Mouse (Mus musculus): ENCODE data around the gene Fam189a2. TPM values are rescaled to one million over a fixed set of nuclear protein-coding genes. Genes with fewer than 3 reads are reported as not detected.

Gene Fam189a2
- polyA plus RNA-seq, 1 experiment from 2014 or later, result 9.3 TPM

GRCm38 (mm10) chr19:24023351-24023750, 7.5 kb downstream of the Fam189a2 start:
- Histone ChIP-seq H3K27me3 (ENCODE audit: control insufficient read depth, insufficient read depth, low read length) (no peaks in the 10 kb centered on the region), H3K4me1 (ENCODE audit: control insufficient read depth, insufficient read depth, low read length) (peaks cover 16% of the 10 kb centered on the region), H3K36me3 (ENCODE audit: control insufficient read depth, insufficient read depth, low read length) (no peaks in the 10 kb centered on the region), H3K4me2 (no peak overlapping the region), H3K9ac (ENCODE audit: low read depth, low read length) (no peak overlapping the region), H3K27ac (ENCODE audit: low read depth, low read length) (no peak overlapping the region), H3K9me3 (replicated peaks; ENCODE audit: control insufficient read depth, low read length) (no peaks in the 10 kb centered on the region), H3K4me3 (ENCODE audit: low read depth, low read length) (no peak overlapping the region)
- 80% methylated on average over 7 of the region's 7 CpGs for WGBS (ENCODE audit: insufficient replicate concordance)
- no peak for ATAC-seq (replicated peaks; ENCODE audit: insufficient number of reproducible peaks, low FRiP score, low TSS enrichment)

DNA sequence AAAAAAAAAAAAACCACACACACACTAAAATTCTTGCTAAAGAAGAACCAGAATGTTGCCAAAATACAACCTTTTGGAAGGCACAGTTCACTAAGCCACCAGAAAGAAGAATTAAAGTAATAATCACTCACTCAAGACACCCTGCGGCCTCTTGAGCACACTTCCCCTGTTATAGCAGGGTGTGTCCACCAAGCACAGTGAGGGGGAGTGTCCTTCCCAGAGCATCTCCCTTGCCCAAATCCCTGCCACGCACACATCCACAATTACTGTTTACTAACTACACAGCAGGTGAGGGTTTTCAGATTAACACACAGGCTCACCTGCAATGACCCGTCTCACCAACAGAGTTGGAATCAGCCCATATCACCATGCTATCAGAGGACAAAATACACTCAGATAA, 8.0 kb downstream of the Fam189a2 start:
- H3K4me2 ChIP-seq, result no peak overlapping the region
- no peak overlapping the region for H3K9ac ChIP-seq (ENCODE audit: low read depth, low read length)
- H3K9me3 ChIP-seq (replicated peaks; ENCODE audit: control insufficient read depth, low read length), result no peaks in the 10 kb centered on the region
- WGBS (ENCODE audit: insufficient replicate concordance), result 72% methylated on average over 3 of the region's 3 CpGs
- no peaks in the 10 kb centered on the region for H3K36me3 ChIP-seq (ENCODE audit: control insufficient read depth, insufficient read depth, low read length)
- peaks cover 22% of the 10 kb centered on the region for H3K4me1 ChIP-seq (ENCODE audit: control insufficient read depth, insufficient read depth, low read length)
- no peak overlapping the region for H3K4me3 ChIP-seq (ENCODE audit: low read depth, low read length)
- no peaks in the 10 kb centered on the region for H3K27me3 ChIP-seq (ENCODE audit: control insufficient read depth, insufficient read depth, low read length)
- no peak for ATAC-seq (replicated peaks; ENCODE audit: insufficient number of reproducible peaks, low FRiP score, low TSS enrichment)
- H3K27ac ChIP-seq (ENCODE audit: low read depth, low read length), result no peak overlapping the region

DNA sequence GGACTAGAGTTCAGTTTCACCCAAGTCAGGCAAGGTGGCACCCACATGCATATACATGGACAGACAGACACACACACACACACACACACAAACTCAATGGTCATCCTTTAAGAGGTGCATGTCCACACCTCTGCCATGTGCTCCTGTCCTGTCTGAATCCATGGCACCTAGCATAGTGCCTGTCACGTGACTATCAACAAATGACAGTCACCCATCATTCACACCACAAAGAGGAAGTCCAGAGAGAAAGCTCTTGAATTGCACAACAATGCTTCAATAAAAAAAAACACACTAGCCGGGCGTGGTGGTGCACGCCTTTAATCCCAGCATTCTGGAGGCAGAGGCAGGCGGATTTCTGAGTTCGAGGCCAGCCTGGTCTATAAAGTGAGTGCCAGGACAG, 8.5 kb downstream of the Fam189a2 start:
- no peak overlapping the region for H3K27ac ChIP-seq (ENCODE audit: low read depth, low read length)
- WGBS (ENCODE audit: insufficient replicate concordance), result 83% methylated on average over 6 of the region's 6 CpGs
- ATAC-seq (replicated peaks; ENCODE audit: insufficient number of reproducible peaks, low FRiP score, low TSS enrichment), result no peak
- H3K9ac ChIP-seq (ENCODE audit: low read depth, low read length), result no peak overlapping the region
- H3K27me3 ChIP-seq (ENCODE audit: control insufficient read depth, insufficient read depth, low read length), result no peaks in the 10 kb centered on the region
- no peaks in the 10 kb centered on the region for H3K36me3 ChIP-seq (ENCODE audit: control insufficient read depth, insufficient read depth, low read length)
- H3K4me2 ChIP-seq, result no peak overlapping the region
- no peak overlapping the region for H3K4me3 ChIP-seq (ENCODE audit: low read depth, low read length)
- no peaks in the 10 kb centered on the region for H3K9me3 ChIP-seq (replicated peaks; ENCODE audit: control insufficient read depth, low read length)
- peaks cover 27% of the 10 kb centered on the region for H3K4me1 ChIP-seq (ENCODE audit: control insufficient read depth, insufficient read depth, low read length)

- Histone ChIP-seq H3K4me2 (no peak overlapping the region), H3K9me3 (replicated peaks; ENCODE audit: control insufficient read depth, low read length) (no peaks in the 10 kb centered on the region), H3K9ac (ENCODE audit: low read depth, low read length) (no peak overlapping the region), H3K27me3 (ENCODE audit: control insufficient read depth, insufficient read depth, low read length) (no peaks in the 10 kb centered on the region), H3K36me3 (ENCODE audit: control insufficient read depth, insufficient read depth, low read length) (no peaks in the 10 kb centered on the region), H3K27ac (ENCODE audit: low read depth, low read length) (no peak overlapping the region), H3K4me1 (ENCODE audit: control insufficient read depth, insufficient read depth, low read length) (peaks cover 32% of the 10 kb centered on the region), H3K4me3 (ENCODE audit: low read depth, low read length) (no peak overlapping the region)
- no peak for ATAC-seq (replicated peaks; ENCODE audit: insufficient number of reproducible peaks, low FRiP score, low TSS enrichment)
- 75% methylated on average over 3 of the region's 3 CpGs for WGBS (ENCODE audit: insufficient replicate concordance)
Observed at GRCm38 (mm10) chr19:24020736-24021135, 10.1 kb downstream of the Fam189a2 start.

- Histone ChIP-seq H3K4me1 (ENCODE audit: control insufficient read depth, insufficient read depth, low read length) (peaks cover 25% of the 10 kb centered on the region), H3K4me3 (ENCODE audit: low read depth, low read length) (no peak overlapping the region), H3K4me2 (no peak overlapping the region), H3K27me3 (ENCODE audit: control insufficient read depth, insufficient read depth, low read length) (no peaks in the 10 kb centered on the region), H3K9ac (ENCODE audit: low read depth, low read length) (no peak overlapping the region), H3K36me3 (ENCODE audit: control insufficient read depth, insufficient read depth, low read length) (no peaks in the 10 kb centered on the region), H3K27ac (ENCODE audit: low read depth, low read length) (no peak overlapping the region), H3K9me3 (replicated peaks; ENCODE audit: control insufficient read depth, low read length) (no peaks in the 10 kb centered on the region)
- 82% methylated on average over 9 of the region's 9 CpGs for WGBS (ENCODE audit: insufficient replicate concordance)
- ATAC-seq (replicated peaks; ENCODE audit: insufficient number of reproducible peaks, low FRiP score, low TSS enrichment), result no peak
Observed at GRCm38 (mm10) chr19:24019609-24020008, 11.2 kb downstream of the Fam189a2 start.

DNA sequence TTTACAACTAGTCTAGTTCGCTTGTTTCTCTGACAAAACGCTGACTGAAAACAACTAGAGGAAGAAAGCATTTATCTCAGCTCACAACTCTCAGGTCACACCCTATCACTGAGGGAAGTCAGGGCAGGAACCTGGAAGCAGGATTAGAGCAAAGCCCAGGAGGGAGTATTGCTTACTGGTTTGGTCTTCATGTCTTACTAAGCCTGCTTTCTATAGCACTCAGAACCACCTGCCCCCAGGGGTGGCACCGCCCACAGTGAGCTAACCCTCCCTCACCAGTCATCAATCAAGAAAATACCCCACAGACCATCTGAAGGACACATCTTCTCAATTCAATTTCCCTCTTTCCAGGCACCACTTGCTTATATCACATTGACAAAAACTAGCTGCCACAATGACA, 12.4 kb downstream of the Fam189a2 start:
- WGBS (ENCODE audit: insufficient replicate concordance), result 62% methylated on average over 3 of the region's 3 CpGs
- Histone ChIP-seq H3K4me2 (no peak overlapping the region), H3K36me3 (ENCODE audit: control insufficient read depth, insufficient read depth, low read length) (no peaks in the 10 kb centered on the region), H3K9ac (ENCODE audit: low read depth, low read length) (no peak overlapping the region), H3K4me1 (ENCODE audit: control insufficient read depth, insufficient read depth, low read length) (peaks cover 24% of the 10 kb centered on the region), H3K27ac (ENCODE audit: low read depth, low read length) (peak overlapping the region; percentile 54; the same call in 1 of the 2 replicates), H3K9me3 (replicated peaks; ENCODE audit: control insufficient read depth, low read length) (no peaks in the 10 kb centered on the region), H3K27me3 (ENCODE audit: control insufficient read depth, insufficient read depth, low read length) (no peaks in the 10 kb centered on the region), H3K4me3 (ENCODE audit: low read depth, low read length) (no peak overlapping the region)
- no peak for ATAC-seq (replicated peaks; ENCODE audit: insufficient number of reproducible peaks, low FRiP score, low TSS enrichment)

GRCm38 (mm10) chr19:24017892-24018291, 12.9 kb downstream of the Fam189a2 start:
- Histone ChIP-seq H3K4me2 (peak overlapping the region; percentile 16; the same call in 1 of the 2 replicates), H3K4me3 (ENCODE audit: low read depth, low read length) (no peak overlapping the region), H3K9ac (ENCODE audit: low read depth, low read length) (no peak overlapping the region), H3K36me3 (ENCODE audit: control insufficient read depth, insufficient read depth, low read length) (no peaks in the 10 kb centered on the region), H3K9me3 (replicated peaks; ENCODE audit: control insufficient read depth, low read length) (no peaks in the 10 kb centered on the region), H3K27ac (ENCODE audit: low read depth, low read length) (peak overlapping the region; percentile 54), H3K27me3 (ENCODE audit: control insufficient read depth, insufficient read depth, low read length) (no peaks in the 10 kb centered on the region), H3K4me1 (ENCODE audit: control insufficient read depth, insufficient read depth, low read length) (peaks cover 20% of the 10 kb centered on the region)
- no peak for ATAC-seq (replicated peaks; ENCODE audit: insufficient number of reproducible peaks, low FRiP score, low TSS enrichment)
- WGBS (ENCODE audit: insufficient replicate concordance), result 53% methylated on average over 3 of the region's 3 CpGs

GRCm38 (mm10) chr19:24017427-24017826, 13.4 kb downstream of the Fam189a2 start:
- WGBS (ENCODE audit: insufficient replicate concordance), result 8% methylated on average over 1 of the region's 1 CpGs
- Histone ChIP-seq H3K9ac (ENCODE audit: low read depth, low read length) (no peak overlapping the region), H3K4me1 (ENCODE audit: control insufficient read depth, insufficient read depth, low read length) (peaks cover 19% of the 10 kb centered on the region), H3K36me3 (ENCODE audit: control insufficient read depth, insufficient read depth, low read length) (no peaks in the 10 kb centered on the region), H3K27ac (ENCODE audit: low read depth, low read length) (peak overlapping the region; percentile 54), H3K4me2 (no peak overlapping the region; the same call in 1 of the 2 replicates), H3K9me3 (replicated peaks; ENCODE audit: control insufficient read depth, low read length) (0 out of 2 replicates have a peak, but pooled peaks cover 1% of the 10 kb centered on the region), H3K27me3 (ENCODE audit: control insufficient read depth, insufficient read depth, low read length) (no peaks in the 10 kb centered on the region), H3K4me3 (ENCODE audit: low read depth, low read length) (no peak overlapping the region)
- no peak; the same call in 1 of the 2 replicates for ATAC-seq (replicated peaks; ENCODE audit: insufficient number of reproducible peaks, low FRiP score, low TSS enrichment)

DNA sequence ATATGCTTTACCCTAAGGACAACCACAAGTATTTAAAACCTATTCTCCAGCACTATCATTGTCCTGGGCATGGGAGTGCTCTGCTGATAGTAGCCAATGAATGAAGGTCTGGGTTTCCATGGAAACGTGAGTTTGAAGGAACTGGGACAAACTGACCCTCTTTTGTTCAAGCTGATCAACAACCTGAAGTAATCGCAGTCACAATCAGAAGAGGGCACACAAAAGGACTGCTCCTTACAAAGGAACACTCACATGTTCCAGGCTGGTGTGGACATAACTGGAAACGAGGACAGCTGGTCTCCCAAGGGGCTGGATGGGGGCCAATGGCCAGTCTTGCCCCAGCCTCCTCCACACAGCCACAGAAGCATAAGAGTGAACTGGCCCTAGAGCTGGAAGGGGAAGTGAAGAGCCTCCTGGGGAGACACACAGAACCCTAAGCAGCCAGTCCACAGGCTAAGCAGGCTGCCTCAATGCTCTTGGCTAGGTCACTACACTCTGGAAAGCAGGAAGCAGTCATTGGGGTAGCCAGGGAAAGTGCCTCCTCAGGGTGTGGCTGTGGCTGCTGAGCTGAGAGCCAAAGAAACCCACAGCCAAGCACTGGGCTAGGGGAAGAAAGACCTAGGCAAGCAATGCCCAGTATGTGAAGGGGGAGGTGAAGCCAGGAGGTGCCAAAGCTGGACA, 14.0 kb downstream of the Fam189a2 start:
- peaks cover 19% of the 10 kb centered on the region for H3K4me1 ChIP-seq (ENCODE audit: control insufficient read depth, insufficient read depth, low read length)
- no peak overlapping the region for H3K9ac ChIP-seq (ENCODE audit: low read depth, low read length)
- peak; percentile 47; the same call in 1 of the 2 replicates for ATAC-seq (replicated peaks; ENCODE audit: insufficient number of reproducible peaks, low FRiP score, low TSS enrichment)
- no peaks in the 10 kb centered on the region for H3K36me3 ChIP-seq (ENCODE audit: control insufficient read depth, insufficient read depth, low read length)
- peak overlapping the region; percentile 54 for H3K27ac ChIP-seq (ENCODE audit: low read depth, low read length)
- 55% methylated on average over 3 of the region's 3 CpGs for WGBS (ENCODE audit: insufficient replicate concordance)
- 0 out of 2 replicates have a peak, but pooled peaks cover 4% of the 10 kb centered on the region for H3K9me3 ChIP-seq (replicated peaks; ENCODE audit: control insufficient read depth, low read length)
- no peaks in the 10 kb centered on the region for H3K27me3 ChIP-seq (ENCODE audit: control insufficient read depth, insufficient read depth, low read length)
- H3K4me3 ChIP-seq (ENCODE audit: low read depth, low read length), result no peak overlapping the region
- no peak overlapping the region for H3K4me2 ChIP-seq

Measured in heart, embryonic 11.5 days (tissue).